Mouse (Mus musculus) cerebellum, adult 8-10 months (tissue): ENCODE data around the gene Kcnma1.

Experiments
- DNase-seq: peaks from one replicate; pipeline ENCODE4 v3.0.0; 2022

Kcnma1 gene

GRCm38 (mm10) chr14:23846706-23847105, 167.6 kb downstream of the Kcnma1 start:
- DNase-seq: no peak

GRCm38 (mm10) chr14:23842025-23842424, 172.3 kb downstream of the Kcnma1 start:
- DNase-seq: no peak

- no peak for DNase-seq
Measured at GRCm38 (mm10) chr14:23839613-23840012, 174.7 kb downstream of the Kcnma1 start.

GRCm38 (mm10) chr14:23835387-23836111, 178.7 kb downstream of the Kcnma1 start:
- DNase-seq: no peak

- DNase-seq: no peak
Measured at GRCm38 (mm10) chr14:23831284-23831683, 183.0 kb downstream of the Kcnma1 start.

DNA sequence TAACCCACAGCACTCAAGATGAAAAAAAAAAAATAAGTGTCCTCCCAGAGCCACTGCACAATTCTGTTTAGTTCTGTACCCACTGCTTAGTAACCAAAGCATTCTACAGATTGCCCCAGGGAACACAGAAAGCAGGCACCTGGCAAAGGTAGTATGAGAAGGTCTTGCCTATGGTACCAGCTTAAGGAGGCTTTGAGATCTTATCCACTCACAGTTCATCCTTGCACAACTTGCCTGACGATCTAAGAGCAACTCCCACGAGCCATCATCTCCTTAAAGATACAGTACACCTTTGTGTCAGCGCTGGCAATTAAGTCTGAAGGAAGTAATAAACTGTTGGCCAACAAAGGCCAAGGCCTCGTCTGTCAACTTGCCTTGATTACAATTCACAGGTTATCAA, 184.0 kb downstream of the Kcnma1 start:
- DNase-seq: no peak

DNA sequence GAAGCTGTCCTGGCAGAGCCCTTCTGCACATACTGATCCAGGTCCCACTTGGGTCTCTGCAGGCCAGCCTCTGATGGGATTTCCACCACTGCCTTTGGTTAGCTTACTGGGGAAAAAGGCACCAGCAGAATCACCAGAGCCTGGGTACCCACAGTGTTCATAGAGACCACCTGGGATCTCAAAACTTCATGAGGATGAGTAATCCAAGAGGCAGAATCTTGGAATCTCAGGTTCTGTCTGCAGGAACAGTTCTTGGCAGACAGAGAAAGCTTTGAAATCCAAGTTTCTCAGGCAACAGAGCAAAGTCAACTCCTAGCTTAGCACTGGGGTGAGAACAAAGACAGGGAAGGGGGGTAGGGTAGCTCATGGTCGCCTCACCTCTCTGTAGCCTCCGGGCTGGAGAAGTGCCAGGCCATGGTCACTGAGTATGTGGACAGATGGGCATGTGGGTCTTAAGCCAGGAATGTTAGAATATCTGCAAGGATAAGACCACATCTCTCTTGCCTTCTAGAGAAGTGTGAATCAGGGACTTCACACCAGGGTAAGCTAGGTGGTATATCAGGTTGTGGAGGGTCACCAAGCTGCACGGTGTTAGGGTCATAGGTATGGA, 185.5 kb downstream of the Kcnma1 start:
- DNase-seq: no peak

DNA sequence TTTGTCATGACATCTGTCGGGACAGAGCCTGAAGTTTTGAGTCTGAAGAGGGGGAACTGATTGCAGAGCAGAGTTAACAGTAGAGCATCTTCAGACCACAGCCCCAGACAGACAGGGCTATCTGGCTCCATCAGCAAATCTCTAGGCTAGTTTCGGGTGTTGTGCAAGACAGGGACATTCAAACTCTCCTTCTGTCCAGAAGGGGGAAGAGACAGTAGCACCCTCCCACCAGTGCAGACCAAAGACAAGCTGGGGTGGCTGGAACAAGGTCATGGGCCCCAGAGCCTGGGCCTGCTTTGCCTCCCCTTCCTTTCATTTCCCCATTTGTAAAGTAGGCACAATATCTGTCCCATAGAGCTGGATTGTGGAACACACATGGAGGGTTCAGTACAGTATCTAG, 189.4 kb downstream of the Kcnma1 start:
- no peak for DNase-seq

GRCm38 (mm10) chr14:23824267-23824666, 190.0 kb downstream of the Kcnma1 start:
- no peak for DNase-seq

DNA sequence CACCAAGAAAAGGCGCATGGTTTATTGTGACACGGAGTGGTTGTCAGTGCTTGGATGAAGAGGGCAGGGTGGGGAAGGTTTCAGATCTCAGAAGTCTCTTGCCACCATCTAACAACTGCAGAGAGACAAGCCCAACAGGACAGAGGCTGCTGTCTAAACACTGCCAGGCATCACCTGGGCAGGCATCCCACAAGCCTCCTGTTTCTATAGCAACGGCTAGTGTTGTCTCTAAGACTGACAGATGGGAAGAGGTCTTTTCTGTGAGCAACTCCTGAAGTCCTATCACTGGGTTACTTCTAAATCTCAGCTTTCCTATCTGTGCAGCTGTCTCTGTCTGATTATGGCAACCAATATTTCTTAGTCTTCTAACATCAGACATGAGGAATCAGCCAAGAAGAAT, 196.7 kb downstream of the Kcnma1 start:
- DNase-seq: no peak

DNA sequence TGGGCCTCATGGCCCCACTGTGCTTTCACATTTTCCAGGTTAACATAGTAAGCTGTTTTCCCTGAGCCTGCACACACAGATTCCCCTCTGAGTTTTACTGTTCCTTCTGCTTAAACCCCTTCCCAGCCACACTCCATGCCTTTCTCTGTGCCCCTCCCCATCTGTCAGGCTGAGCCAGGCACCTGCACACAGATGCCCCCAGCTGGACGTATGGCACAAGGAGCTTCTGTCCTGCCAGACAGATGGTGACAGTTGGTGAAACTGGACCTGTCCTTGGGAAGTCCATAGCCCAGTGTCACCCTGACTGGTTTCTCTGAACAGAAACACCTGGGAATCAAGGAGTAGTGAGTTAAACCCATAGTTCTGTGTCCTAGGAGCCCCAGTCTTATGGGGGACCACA, 204.2 kb downstream of the Kcnma1 start:
- DNase-seq: no peak

- no peak for DNase-seq
Measured at GRCm38 (mm10) chr14:23809124-23809523, 205.2 kb downstream of the Kcnma1 start.

DNA sequence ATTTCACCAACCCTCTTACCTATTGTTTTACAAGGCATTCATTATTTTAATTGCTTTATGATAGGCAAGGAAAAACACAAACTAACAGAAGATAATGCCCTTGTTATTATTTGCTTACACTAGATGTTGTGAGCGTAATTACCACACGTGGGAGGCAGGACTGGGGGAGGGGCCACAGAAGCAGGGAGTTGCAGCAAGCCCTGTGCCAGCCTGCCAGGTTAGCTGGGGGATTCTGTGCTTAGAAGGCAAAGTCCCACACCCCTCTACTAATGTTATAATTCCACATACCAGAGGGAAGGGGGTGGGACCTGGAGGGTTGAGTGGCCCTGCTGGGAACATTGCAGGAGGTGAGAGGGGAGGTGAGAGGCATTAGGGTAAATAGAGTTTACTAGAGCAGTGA, 207.9 kb downstream of the Kcnma1 start:
- no peak for DNase-seq

DNA sequence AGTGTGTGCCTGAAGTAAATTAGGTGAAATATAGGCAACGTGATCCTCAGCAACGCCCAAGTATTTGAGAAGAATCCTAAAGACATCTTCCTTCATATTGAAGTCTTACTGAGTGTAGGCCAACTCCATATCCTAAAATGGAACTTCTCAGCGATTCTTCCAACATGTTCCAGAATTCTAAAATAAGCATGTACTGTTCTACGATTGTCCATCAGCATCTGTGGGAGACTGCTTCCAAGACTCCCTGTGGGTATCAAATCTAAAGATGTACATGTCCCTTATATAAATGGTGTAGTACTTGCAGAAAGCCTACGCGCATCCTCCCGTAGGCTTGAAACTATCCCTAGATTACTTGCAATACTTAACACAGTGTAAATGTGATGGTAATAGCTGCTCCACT, 217.4 kb downstream of the Kcnma1 start:
- no peak for DNase-seq

DNA sequence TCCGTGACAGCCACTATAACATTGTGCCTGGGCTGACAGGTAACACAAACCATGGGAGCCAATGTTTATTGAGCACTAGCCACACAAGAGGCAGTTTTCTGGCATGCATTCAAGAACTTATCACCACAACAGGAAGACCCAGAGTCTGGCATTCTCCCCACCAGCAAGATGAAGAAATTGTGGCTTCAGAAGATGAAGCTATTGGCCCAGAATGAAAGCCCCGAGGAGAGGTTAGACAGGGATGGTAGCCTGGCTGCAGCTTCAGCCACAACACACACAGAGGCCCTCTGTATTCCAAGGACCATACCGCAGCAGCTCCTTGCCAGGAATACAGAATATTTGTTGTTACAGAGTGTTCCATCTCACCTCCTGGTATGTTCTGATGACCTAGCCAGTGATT, 221.6 kb downstream of the Kcnma1 start:
- DNase-seq: no peak

DNA sequence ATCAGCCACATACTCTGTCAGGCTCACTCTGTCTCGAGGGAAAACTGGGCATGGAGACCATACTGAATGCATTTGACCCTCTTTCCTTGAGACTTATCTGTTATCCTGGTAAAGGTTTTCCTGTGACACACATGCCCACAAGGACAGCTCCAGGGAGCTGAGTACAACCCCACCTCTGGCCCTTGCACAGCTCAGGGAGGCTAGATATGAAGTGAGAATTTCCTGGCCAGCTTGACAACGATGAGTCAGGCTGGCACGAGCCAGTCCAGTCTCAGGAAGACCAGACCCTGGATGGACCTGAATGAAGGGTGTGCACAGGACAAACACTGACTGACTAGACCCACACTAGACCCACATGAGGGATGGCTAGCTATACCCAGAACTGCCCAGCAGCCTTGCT, 222.2 kb downstream of the Kcnma1 start:
- no peak for DNase-seq

DNA sequence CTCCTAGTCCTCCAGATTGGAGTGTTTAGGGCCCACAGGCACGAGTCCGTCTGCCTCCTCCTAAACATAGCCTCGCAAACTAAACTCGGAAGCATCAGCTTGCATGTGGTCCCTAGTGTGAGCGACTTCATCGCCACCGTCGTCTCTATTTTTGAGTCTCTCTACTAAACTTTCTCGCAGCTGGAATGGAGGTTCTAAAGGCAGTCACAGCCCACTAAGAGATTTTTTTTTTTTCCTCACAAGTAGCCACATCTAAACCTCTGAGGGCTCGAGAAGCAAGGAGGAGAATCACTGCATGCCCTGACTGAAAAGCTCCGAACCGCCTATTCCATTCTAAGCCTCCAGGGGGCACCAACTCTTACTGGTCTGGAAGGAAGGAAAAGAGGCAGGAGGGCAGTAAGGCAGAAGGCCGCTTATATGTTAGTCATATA, 223.0 kb downstream of the Kcnma1 start:
- DNase-seq: peak; percentile 53

DNA sequence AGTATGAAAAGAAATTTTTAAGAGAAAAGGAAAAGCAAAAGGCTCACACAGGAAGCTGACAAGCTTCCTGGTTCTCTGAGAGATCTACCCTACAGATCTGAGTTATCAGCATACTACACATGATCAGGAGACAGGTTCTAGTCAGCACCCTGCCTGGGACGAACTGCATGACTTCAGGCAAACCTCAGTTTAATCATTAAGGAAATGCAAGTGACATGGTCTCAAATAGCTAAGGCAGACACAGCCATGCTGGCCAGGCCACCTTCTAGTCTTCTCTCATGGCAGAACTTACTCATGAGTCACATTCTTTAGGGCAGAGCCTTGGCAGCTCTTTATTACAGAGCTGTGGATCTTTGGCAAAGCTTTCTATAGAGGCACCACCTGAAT, 227.6 kb downstream of the Kcnma1 start:
- DNase-seq: no peak

DNA sequence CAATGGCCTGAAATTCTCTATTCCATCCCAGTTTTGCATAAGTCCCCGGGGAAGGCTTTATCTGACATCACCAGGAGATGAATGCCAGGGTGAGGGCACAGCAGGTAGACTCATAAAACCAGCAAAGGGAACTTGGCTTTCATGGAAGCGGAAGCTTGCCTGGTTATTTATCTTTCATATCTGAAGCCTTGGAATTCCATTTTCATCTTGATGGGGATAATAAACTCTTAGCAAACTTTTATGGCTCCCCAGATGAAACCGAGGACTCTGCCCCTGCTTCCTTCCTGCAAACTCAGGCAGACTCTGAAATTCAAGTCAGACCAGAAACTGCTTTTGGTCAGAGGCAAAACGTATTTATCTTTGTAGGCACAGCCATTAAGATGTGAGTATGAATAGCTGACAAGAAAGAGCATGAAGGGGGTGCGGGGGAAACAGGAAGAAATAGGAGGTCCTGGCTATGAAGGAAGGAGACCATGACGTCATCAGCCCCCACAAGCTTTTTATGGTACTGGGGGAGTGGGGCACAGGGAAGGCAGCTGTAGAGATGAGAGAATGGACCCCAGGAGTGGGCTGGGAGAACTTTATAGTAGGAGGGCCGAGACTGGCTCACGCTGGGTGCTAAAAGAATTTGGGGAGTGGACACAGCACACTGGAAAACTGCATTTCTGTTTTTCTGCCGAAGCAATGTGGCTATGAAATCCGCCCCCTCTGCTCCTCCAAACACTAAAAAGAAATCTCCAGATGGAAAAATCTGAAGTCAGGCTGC, 228.2 kb downstream of the Kcnma1 start:
- DNase-seq: no peak

- DNase-seq: no peak
Measured at GRCm38 (mm10) chr14:23782845-23783609, 231.3 kb downstream of the Kcnma1 start.

- DNase-seq: no peak
Measured at GRCm38 (mm10) chr14:23774542-23774941, 239.7 kb downstream of the Kcnma1 start.

DNA sequence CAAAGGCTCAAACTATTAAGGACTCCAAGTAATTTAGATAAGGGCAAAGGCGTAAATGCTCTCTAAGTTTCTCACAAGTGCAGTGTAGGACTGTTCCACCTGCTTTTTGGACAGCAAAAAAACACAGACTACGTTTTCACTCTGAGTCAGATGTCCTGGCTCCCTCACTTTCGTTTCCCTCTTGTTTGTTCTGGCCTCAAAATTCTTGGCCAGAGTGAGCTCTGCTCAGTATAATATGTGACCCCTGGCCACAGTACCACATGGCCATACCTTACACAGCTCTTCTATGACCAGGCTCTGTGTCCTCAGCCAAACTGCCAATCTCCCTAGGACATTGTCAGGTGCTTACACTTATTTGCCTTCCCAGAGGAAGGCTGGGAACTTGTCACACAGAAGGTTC, 241.6 kb downstream of the Kcnma1 start:
- DNase-seq: no peak

DNA sequence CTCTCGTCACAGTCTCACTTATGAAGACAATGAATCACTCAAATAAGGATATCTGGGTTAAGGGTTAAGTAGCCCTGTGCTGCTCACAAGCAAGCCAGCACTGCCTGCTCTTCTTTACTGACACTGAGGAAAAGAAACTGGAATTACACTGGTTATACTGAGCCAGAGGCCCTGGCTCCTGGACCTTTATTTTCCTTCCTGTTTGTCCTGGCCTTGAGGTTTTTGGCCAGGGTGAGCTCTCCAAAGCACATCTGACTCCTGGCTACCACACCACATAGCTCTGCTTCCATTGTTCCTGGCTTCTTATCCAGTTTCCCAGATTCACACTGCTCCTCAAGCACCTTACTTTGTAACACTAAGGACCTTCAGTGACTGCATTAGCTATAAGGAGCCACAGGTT, 242.5 kb downstream of the Kcnma1 start:
- DNase-seq: no peak
